Mouse (Mus musculus): ENCODE data around the gene Cox16. TPM values are rescaled to one million over a fixed set of nuclear protein-coding genes. Genes with fewer than 3 reads are reported as not detected.

Gene Cox16
- total RNA-seq, 2 experiments from 2014 or later, result 13.7 to 42.8 TPM

GRCm38 (mm10) chr12:81331046-81331638 is 153.8 kb downstream of the Cox16 start:
- ATAC-seq (replicated peaks; ENCODE audit: low FRiP score, poor library complexity, severe bottlenecking), result no peak

DNA sequence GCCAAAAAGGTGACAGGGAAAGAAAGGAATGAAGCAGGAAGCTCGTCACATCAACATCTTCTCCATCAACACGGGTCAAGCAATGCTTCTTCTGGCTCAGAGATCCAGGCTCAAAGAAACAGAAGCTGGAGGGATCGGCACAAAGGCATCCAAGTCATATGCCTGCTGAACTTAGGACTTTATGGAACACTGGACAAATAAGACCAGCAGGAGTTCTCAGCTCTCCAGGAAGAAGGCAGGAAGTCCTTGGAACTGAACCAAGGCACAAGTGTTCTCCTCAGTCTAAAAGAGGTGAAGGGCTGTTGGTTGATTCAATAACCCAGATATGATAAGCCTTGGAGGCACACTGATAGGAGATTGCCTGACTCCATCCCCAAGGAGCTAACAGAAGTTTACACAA is 159.9 kb downstream of the Cox16 start:
- no peak for ATAC-seq (replicated peaks; ENCODE audit: low FRiP score, poor library complexity, severe bottlenecking)

GRCm38 (mm10) chr12:81324116-81324515 is 160.8 kb downstream of the Cox16 start:
- no peak for ATAC-seq (replicated peaks; ENCODE audit: low FRiP score, poor library complexity, severe bottlenecking)

- ATAC-seq (replicated peaks; ENCODE audit: low FRiP score, poor library complexity, severe bottlenecking), result no peak
These were observed 163.9 kb downstream of the Cox16 start for GRCm38 (mm10) chr12:81321021-81321420.

DNA sequence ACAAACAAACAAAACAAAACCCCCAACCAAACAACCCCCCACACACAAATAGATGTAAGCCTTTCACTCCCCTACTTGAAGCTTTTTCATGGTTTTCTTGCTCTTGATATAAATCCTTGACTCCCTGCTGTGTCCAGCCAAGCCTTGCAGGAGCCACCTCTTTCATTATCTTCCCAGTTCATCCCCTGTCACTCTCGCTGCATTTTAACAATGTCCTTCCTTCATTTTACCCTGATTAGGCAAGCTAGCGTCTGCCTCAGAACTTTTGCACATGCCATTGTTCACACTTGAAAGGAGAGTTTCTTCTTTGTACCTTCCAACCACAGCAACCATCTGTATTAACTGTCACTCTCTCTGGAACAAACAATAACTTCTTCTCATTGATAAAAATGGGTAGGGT is 167.1 kb downstream of the Cox16 start:
- no peak for ATAC-seq (replicated peaks; ENCODE audit: low FRiP score, poor library complexity, severe bottlenecking)

DNA sequence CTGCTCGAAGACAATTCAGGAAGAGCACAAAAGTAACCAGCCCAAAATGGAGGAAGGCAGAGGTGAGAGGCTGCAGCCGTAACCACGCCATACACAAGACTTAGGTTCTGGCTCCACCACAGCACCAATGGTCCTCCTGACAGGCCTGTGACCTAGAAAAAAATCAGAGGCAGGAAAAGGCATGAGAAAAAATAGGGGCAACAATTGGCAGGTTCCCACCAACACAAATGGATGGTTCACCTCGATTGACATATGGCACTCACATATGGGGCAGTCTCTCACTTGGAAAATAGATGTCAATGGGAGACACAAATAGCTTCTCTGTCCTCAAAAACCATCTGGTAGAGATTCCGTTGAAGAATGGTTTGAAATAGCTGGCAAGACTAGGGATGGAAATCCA is 169.0 kb downstream of the Cox16 start:
- ATAC-seq (replicated peaks; ENCODE audit: low FRiP score, poor library complexity, severe bottlenecking), result no peak

Other genes starting within 250 kb of the Cox16 start
- not detected in 2 replicates for gene Slc8a3, start 151.9 kb downstream of the Cox16 start, total RNA-seq (2015; ENCODE audit: low replicate concordance)
- gene Slc8a3, start 151.9 kb downstream of the Cox16 start, total RNA-seq (2017; ENCODE audit: low replicate concordance), result not detected in 2 replicates
- not detected in 2 replicates for gene Gm4787, start 105.7 kb downstream of the Cox16 start, total RNA-seq (2015; ENCODE audit: low replicate concordance)
- gene Gm4787, start 105.7 kb downstream of the Cox16 start, total RNA-seq (2017; ENCODE audit: low replicate concordance), result 0.42 TPM in 1 of 2 replicates, not detected in the other
- 1.9 TPM in 1 of 2 replicates, not detected in the other for gene Adam4, start 63.2 kb downstream of the Cox16 start, total RNA-seq (2015; ENCODE audit: low replicate concordance)
- not detected in 2 replicates for gene Adam4, start 63.2 kb downstream of the Cox16 start, total RNA-seq (2017; ENCODE audit: low replicate concordance)
- 4.0 TPM in 1 of 2 replicates, not detected in the other for gene Gm20498, start 47.8 kb upstream of the Cox16 start, total RNA-seq (2015; ENCODE audit: low replicate concordance)
- gene Gm20498, start 47.8 kb upstream of the Cox16 start, total RNA-seq (2017; ENCODE audit: low replicate concordance), result 5.3 and 17.2 TPM in 2 replicates
- gene Synj2bp, start 47.8 kb upstream of the Cox16 start, total RNA-seq (2015; ENCODE audit: low replicate concordance), result 2.5 and 11.9 TPM in 2 replicates
- gene Synj2bp, start 47.8 kb upstream of the Cox16 start, total RNA-seq (2017; ENCODE audit: low replicate concordance), result 8.5 and 9.6 TPM in 2 replicates
- not detected in 2 replicates for gene Adam21, start 83.3 kb upstream of the Cox16 start, total RNA-seq (2015; ENCODE audit: low replicate concordance)
- gene Adam21, start 83.3 kb upstream of the Cox16 start, total RNA-seq (2017; ENCODE audit: low replicate concordance), result 0.26 TPM in 1 of 2 replicates, not detected in the other
- 1.9 and 18.6 TPM in 2 replicates for gene Med6, start 109.9 kb upstream of the Cox16 start, total RNA-seq (2015; ENCODE audit: low replicate concordance)
- 31.6 and 48.1 TPM in 2 replicates for gene Med6, start 109.9 kb upstream of the Cox16 start, total RNA-seq (2017; ENCODE audit: low replicate concordance)
- gene Ttc9, start 146.1 kb upstream of the Cox16 start, total RNA-seq (2015; ENCODE audit: low replicate concordance), result not detected in 2 replicates
- not detected in 2 replicates for gene Ttc9, start 146.1 kb upstream of the Cox16 start, total RNA-seq (2017; ENCODE audit: low replicate concordance)